Mouse (Mus musculus) CD4-positive, CD25-positive, alpha-beta regulatory T cell, adult 2 months (primary cell): ENCODE measurements around the gene Btbd11.
"Not testable (repeated sequence)": the region's sequence is repeated elsewhere in the genome, so short reads cannot be mapped to it uniquely, and the experiment has no call there.

Source experiments
- DNase-seq: peaks from one replicate; pipeline ENCODE4 v3.0.0-alpha.2; 2012; ENCODE audit warnings: low read depth, low spot score

Btbd11 gene

DNA sequence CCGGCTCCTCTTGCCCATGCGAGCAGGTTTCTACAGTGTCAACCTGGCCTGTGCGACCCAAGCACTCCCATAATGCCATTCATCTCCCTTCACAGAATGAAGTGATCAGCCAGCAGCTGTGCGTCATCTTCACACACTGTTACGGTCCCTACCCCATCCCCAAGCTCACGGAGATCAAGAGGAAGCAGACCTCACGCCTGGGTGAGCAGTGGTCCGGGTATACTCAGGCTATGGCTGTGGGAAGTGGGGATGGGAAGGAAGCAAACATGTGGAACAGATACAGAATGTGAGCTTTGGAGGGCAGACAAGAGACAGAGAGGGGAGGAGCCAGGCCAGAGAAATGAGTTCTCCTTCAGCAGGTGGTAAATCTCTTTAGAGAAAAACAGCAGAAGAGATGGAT lies 253.8 kb downstream of the Btbd11 start:
- DNase-seq = no peak

DNA sequence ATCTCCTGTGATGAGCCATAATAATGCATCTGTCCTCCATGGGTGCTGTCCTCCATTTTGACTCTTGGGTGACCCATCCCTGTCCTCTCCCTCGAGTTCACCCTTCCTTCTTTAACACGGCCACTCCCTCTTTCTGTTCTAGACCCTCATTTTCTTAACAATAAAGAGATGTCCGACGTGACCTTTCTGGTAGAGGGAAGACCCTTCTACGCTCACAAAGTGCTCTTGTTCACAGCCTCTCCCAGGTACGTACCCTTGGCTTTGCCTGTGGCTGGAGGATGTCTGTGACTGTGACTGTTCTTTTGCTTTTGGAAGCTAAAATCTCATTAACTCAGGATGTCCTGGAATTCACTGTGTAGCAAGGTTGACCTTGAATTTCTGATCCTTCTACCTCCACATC lies 258.7 kb downstream of the Btbd11 start:
- no peak for DNase-seq

DNA sequence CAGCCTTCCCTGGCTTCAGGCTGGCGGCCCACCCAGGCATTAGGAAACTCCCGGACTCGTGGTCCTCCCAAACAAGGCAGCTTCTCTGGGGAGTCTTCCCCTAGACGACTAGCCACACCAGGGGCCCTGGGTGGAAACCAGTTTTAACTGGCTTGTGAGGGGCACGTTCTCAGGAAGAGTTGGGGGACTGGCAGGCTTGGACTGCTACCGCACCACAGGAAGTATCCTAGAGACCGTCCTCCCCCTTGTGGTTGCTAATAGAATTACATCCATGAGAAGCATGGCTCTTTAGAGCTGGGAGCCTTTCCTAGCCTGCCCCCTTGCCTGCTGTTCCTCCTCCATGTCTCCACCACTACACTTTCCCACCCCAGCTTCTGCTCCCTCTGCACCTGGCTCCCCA lies 265.1 kb downstream of the Btbd11 start:
- DNase-seq = peak; percentile 68

DNA sequence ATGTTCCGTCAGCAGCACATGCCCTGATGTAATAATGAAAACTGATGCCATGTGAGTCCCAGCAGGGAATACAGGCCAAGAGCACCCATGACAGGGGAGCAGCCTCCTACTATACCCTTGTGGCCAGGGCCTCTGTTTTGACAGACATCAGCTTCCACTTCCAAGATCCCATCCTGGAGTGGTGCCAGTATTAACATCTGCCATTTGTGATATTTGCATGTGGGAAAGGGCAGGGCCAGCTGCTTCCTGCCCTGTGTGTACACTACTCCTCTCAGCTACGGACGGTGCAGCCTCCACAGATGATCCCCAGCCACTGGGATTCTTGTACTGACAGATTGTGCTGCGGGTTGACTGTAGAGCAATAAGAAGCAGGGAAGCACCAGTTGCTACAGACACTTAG lies 269.3 kb downstream of the Btbd11 start:
- no peak for DNase-seq

DNA sequence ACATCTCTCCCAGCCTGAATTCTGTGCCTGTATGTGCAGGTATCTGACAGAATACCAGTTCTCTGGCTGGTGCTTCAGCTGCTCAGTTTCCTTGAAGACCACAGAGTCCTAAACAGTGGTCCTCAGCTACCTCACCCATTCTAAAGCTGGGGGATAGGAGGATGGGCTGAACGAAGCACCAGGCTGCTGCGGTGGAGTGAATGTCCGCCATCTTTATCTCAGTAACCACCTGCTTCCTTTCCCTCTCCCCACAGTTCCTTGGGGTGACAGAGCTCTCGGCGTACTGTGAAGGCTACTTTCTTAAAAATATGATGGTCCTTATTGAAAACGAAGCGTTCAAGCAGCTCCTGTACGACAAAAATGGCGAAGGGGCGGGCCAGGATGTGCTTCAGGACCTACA lies 271.3 kb downstream of the Btbd11 start:
- DNase-seq = no peak

DNA sequence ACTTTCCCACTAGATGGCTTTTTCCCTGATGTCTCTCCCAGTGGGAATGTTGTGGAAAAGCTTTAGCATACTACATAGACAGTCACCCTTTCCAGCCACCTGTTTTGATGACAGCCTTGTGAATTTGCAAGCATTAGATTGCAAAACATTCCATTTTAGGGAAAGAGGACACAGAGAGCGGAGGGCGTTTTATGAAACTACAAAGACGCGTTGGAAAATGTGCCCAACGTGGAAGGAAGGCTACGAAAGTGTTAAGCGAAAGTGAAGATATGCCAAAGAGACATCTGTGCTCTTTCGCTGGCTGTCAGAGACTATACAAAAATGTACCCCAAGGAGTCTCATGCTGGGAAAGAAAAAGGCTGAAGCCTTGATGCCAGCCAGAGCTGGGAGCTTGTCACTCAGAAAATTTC lies 286.9 kb downstream of the Btbd11 start:
- DNase-seq = no peak

DNA sequence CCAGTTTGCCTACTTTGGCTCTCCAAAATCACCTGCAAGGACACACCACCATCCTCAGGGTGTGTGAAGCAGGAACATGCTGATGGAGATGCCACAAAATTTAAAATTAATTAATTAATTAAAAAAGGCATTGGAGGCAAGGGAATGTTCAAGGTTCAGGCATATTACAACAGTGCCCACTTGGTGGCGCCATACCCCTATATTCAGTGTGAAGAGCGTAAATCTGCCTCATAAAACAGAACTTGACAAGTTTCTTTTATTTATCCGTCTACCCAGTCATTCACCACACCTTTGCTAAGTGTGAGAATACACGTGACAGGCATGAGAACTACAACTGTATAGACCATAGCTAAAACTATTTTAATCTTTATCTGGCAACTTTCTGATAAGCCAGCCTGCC lies 292.0 kb downstream of the Btbd11 start:
- peak; percentile 44 for DNase-seq

DNA sequence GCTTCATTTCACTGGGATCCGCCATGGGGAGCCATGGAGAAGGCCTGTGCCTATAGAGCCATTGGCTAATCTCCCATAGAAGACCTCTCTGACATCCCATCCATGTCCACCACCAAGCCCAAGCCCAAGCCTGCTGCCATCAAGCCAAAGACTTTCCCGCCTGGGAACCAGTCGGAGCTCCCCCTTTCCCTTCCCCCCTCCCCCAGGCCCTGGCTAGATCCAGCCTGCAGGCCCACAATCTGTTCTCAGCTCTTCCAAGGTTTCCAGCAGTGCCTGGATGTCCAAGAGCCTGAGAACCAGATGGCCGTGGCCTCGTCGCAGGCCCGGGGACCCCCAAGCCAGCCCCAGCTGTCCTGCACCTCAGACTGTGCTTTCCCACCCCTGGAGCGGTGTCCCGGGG lies 295.8 kb downstream of the Btbd11 start:
- DNase-seq = no peak

DNA sequence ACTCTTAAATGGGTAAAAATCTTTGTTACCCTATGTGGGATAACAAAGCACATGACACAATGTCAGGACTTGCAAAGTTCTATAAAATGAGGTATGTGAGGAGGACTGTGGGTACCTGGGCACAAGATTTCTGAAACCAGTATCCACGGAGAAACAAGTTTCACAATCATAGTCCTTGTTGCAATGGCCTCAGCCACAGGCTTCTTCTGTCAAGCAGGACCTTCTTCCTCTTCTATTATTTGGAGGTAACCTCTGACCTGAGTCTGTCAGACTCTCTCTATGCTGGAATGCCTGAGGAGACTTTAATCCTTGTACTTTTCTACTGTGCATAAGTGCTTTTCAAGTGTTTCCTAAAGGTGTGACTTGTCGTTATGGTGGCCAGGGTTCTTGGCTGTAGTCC lies 307.8 kb downstream of the Btbd11 start:
- DNase-seq = not testable (repeated sequence)

DNA sequence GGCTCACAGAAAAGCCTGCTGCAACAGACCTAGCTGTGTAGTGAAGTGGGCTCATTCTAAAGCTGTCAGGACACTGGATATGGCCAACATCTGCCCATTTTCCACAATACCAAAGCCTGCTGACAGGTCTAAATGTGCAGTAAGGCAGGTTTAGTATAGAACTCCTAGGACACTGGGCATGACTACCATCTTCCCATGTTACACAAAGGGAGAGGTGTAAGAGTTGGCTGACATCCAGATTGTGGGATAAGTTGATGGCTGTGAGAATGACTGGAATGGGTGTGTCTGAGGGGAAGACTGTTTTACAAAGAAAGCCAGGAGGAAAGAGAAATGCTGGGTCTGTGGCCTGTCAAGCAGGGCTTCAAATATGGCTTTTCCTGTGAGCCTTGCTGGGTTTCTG lies 313.1 kb downstream of the Btbd11 start:
- no peak for DNase-seq

DNA sequence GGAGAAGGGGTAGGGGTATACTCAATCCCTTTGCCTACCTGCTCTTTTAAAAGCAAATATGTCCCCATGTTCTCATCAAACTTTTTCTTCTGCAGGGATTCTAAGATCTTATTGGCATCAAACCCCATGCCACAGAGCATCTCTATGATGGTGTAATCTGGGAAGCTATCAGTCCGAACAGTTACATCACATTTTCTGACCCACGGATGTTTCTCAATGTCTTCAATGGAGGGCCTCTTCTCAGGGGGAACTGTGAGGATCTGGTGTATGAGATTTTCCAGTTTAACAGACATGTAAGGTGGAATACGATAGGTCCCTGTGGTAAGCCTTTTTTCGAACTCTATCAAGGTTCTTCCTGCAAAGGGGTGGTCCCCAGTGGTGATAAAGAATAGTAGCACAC lies 323.2 kb downstream of the Btbd11 start:
- DNase-seq = not testable (repeated sequence)
